Mouse (Mus musculus): Measurements from ENCODE around the gene Tshb. TPM values are rescaled to one million over a fixed set of nuclear protein-coding genes. Genes with fewer than 3 reads are reported as not detected.
A peak's percentile ranks its signal among the peaks of the same experiment; 100 is the strongest.

Tshb gene
- polyA plus RNA-seq, 1 experiment from 2014 or later, result 0.58 TPM

GRCm38 (mm10) chr3:102734313-102735030 lies 48.0 kb downstream of the Tshb start, which contains the start of gene Tspan2:
TSS of gene Tspan2 (plus strand) at chr3:102734529.
- under 1% methylated on average over 49 of the region's 54 CpGs for WGBS
- H3K4me3 ChIP-seq (ENCODE audit: low read depth, low read length), result peak within 1 kb of the TSS; percentile 54
- no peaks in the 10 kb centered on the region for H3K36me3 ChIP-seq (ENCODE audit: control insufficient read depth, insufficient read depth, low read length)
- H3K27ac ChIP-seq (ENCODE audit: low read depth, low read length), result peak within 1 kb of the TSS; percentile 58
- H3K4me2 ChIP-seq (ENCODE audit: low read depth, low read length), result peak within 1 kb of the TSS; percentile 81
- no peaks in the 10 kb centered on the region for H3K27me3 ChIP-seq (ENCODE audit: control insufficient read depth, insufficient read depth, low read length)
- no peaks in the 10 kb centered on the region for H3K9me3 ChIP-seq (ENCODE audit: control insufficient read depth, low read length)
- H3K9ac ChIP-seq (replicated peaks; ENCODE audit: low read depth, low read length), result peak within 1 kb of the TSS; percentile 79
- H3K4me1 ChIP-seq (ENCODE audit: control insufficient read depth, insufficient read depth, low read length), result peaks cover 7% of the 10 kb centered on the region; the same call in 1 of the 2 replicates
- peak; percentile 82 for ATAC-seq (ENCODE audit: low read depth)

- no peak for ATAC-seq (ENCODE audit: low read depth)
- WGBS, result 34% methylated on average over 6 of the region's 6 CpGs
- Histone ChIP-seq H3K4me3 (ENCODE audit: low read depth, low read length) (peak overlapping the region; percentile 54), H3K9me3 (ENCODE audit: control insufficient read depth, low read length) (no peaks in the 10 kb centered on the region), H3K4me2 (ENCODE audit: low read depth, low read length) (peak overlapping the region; percentile 81), H3K27me3 (ENCODE audit: control insufficient read depth, insufficient read depth, low read length) (no peaks in the 10 kb centered on the region), H3K9ac (replicated peaks; ENCODE audit: low read depth, low read length) (peak overlapping the region; percentile 79), H3K4me1 (ENCODE audit: control insufficient read depth, insufficient read depth, low read length) (peaks cover 6% of the 10 kb centered on the region; the same call in 1 of the 2 replicates), H3K36me3 (ENCODE audit: control insufficient read depth, insufficient read depth, low read length) (no peaks in the 10 kb centered on the region), H3K27ac (ENCODE audit: low read depth, low read length) (0 out of 2 replicates have a peak overlapping the region, but pooled peaks have one; percentile 18)
These were observed 48.6 kb downstream of the Tshb start for GRCm38 (mm10) chr3:102733936-102734312.

GRCm38 (mm10) chr3:102733050-102733449 lies 49.5 kb downstream of the Tshb start:
- no peak overlapping the region for H3K9ac ChIP-seq (replicated peaks; ENCODE audit: low read depth, low read length)
- no peak for ATAC-seq (ENCODE audit: low read depth)
- WGBS, result 82% methylated on average over 3 of the region's 3 CpGs
- no peak overlapping the region for H3K4me3 ChIP-seq (ENCODE audit: low read depth, low read length)
- H3K9me3 ChIP-seq (ENCODE audit: control insufficient read depth, low read length), result no peaks in the 10 kb centered on the region
- no peaks in the 10 kb centered on the region for H3K27me3 ChIP-seq (ENCODE audit: control insufficient read depth, insufficient read depth, low read length)
- no peaks in the 10 kb centered on the region for H3K36me3 ChIP-seq (ENCODE audit: control insufficient read depth, insufficient read depth, low read length)
- no peak overlapping the region for H3K4me2 ChIP-seq (ENCODE audit: low read depth, low read length)
- H3K4me1 ChIP-seq (ENCODE audit: control insufficient read depth, insufficient read depth, low read length), result peaks cover 4% of the 10 kb centered on the region; the same call in 1 of the 2 replicates
- no peak overlapping the region for H3K27ac ChIP-seq (ENCODE audit: low read depth, low read length)

- Histone ChIP-seq H3K4me1 (ENCODE audit: control insufficient read depth, insufficient read depth, low read length) (peaks cover 4% of the 10 kb centered on the region; the same call in 1 of the 2 replicates), H3K27ac (ENCODE audit: low read depth, low read length) (no peak overlapping the region), H3K9me3 (ENCODE audit: control insufficient read depth, low read length) (no peaks in the 10 kb centered on the region), H3K36me3 (ENCODE audit: control insufficient read depth, insufficient read depth, low read length) (no peaks in the 10 kb centered on the region), H3K4me3 (ENCODE audit: low read depth, low read length) (no peak overlapping the region), H3K4me2 (ENCODE audit: low read depth, low read length) (no peak overlapping the region), H3K9ac (replicated peaks; ENCODE audit: low read depth, low read length) (no peak overlapping the region), H3K27me3 (ENCODE audit: control insufficient read depth, insufficient read depth, low read length) (no peaks in the 10 kb centered on the region)
- ATAC-seq (ENCODE audit: low read depth), result no peak
- WGBS, result 85% methylated on average over 4 of the region's 4 CpGs
These were observed 49.9 kb downstream of the Tshb start for GRCm38 (mm10) chr3:102732619-102733018.

GRCm38 (mm10) chr3:102731112-102731511 lies 51.4 kb downstream of the Tshb start:
- no peaks in the 10 kb centered on the region for H3K36me3 ChIP-seq (ENCODE audit: control insufficient read depth, insufficient read depth, low read length)
- no peak overlapping the region for H3K9ac ChIP-seq (replicated peaks; ENCODE audit: low read depth, low read length)
- no peaks in the 10 kb centered on the region for H3K9me3 ChIP-seq (ENCODE audit: control insufficient read depth, low read length)
- no peak overlapping the region for H3K4me2 ChIP-seq (ENCODE audit: low read depth, low read length)
- peaks cover 4% of the 10 kb centered on the region; the same call in 1 of the 2 replicates for H3K4me1 ChIP-seq (ENCODE audit: control insufficient read depth, insufficient read depth, low read length)
- no peak overlapping the region for H3K27ac ChIP-seq (ENCODE audit: low read depth, low read length)
- ATAC-seq (ENCODE audit: low read depth), result no peak
- no peak overlapping the region for H3K4me3 ChIP-seq (ENCODE audit: low read depth, low read length)
- WGBS, result 72% methylated on average over 3 of the region's 3 CpGs
- no peaks in the 10 kb centered on the region for H3K27me3 ChIP-seq (ENCODE audit: control insufficient read depth, insufficient read depth, low read length)

- Histone ChIP-seq H3K36me3 (ENCODE audit: control insufficient read depth, insufficient read depth, low read length) (no peaks in the 10 kb centered on the region), H3K4me1 (ENCODE audit: control insufficient read depth, insufficient read depth, low read length) (no peaks in the 10 kb centered on the region), H3K27me3 (ENCODE audit: control insufficient read depth, insufficient read depth, low read length) (no peaks in the 10 kb centered on the region), H3K4me2 (ENCODE audit: low read depth, low read length) (no peak overlapping the region), H3K27ac (ENCODE audit: low read depth, low read length) (no peak overlapping the region), H3K9me3 (ENCODE audit: control insufficient read depth, low read length) (no peaks in the 10 kb centered on the region), H3K9ac (replicated peaks; ENCODE audit: low read depth, low read length) (no peak overlapping the region), H3K4me3 (ENCODE audit: low read depth, low read length) (no peak overlapping the region)
- ATAC-seq (ENCODE audit: low read depth), result no peak
- WGBS, result 71% methylated on average over 5 of the region's 5 CpGs
These were observed 53.1 kb downstream of the Tshb start for GRCm38 (mm10) chr3:102729416-102729815.

Other genes starting within 250 kb of the Tshb start
- gene Tspan2, start 48.2 kb downstream of the Tshb start, polyA plus RNA-seq (2014; fragmentation: Nextera tagmentation; extraction: Ambion mirVana), result 15.6 and 16.8 TPM in 2 replicates
- gene Sycp1, start 153.4 kb upstream of the Tshb start, polyA plus RNA-seq (2014; fragmentation: Nextera tagmentation; extraction: Ambion mirVana), result not detected in 2 replicates
- gene Nr1h5, start 181.4 kb upstream of the Tshb start, polyA plus RNA-seq (2014; fragmentation: Nextera tagmentation; extraction: Ambion mirVana), result 0.13 TPM in 1 of 2 replicates, not detected in the other
- 68.8 and 72.7 TPM in 2 replicates for gene Sike1, start 213.0 kb upstream of the Tshb start, polyA plus RNA-seq (2014; fragmentation: Nextera tagmentation; extraction: Ambion mirVana)
- 454 and 498 TPM in 2 replicates for gene Csde1, start 237.7 kb upstream of the Tshb start, polyA plus RNA-seq (2014; fragmentation: Nextera tagmentation; extraction: Ambion mirVana)

Data from neural tube, embryonic 14.5 days (tissue).